Mouse (Mus musculus) R1 (cell line): Measurements from ENCODE around the gene Pdx1.

ENCODE experiments used
- DNase-seq: peaks from one replicate; pipeline ENCODE4 v3.0.0-alpha.2; 2018; ENCODE audit warnings: low read depth, low spot score

Pdx1 gene

GRCm38 (mm10) chr5:147277547-147277925 is 7.8 kb downstream of the Pdx1 start:
- peak; percentile 74 for DNase-seq

GRCm38 (mm10) chr5:147284365-147284764 is 14.6 kb downstream of the Pdx1 start:
- DNase-seq = peak; percentile 61

- DNase-seq = no peak
These were observed 22.2 kb downstream of the Pdx1 start for GRCm38 (mm10) chr5:147291764-147292505.

GRCm38 (mm10) chr5:147292506-147293120 is 22.9 kb downstream of the Pdx1 start:
- DNase-seq = no peak

- DNase-seq = peak; percentile 92
These were observed 23.6 kb downstream of the Pdx1 start for GRCm38 (mm10) chr5:147293127-147293910.

- peak; percentile 82 for DNase-seq
These were observed 24.4 kb downstream of the Pdx1 start for GRCm38 (mm10) chr5:147294121-147294520.

- DNase-seq = no peak
These were observed 27.5 kb downstream of the Pdx1 start for GRCm38 (mm10) chr5:147297249-147297648.

- DNase-seq = peak; percentile 93
These were observed 29.7 kb downstream of the Pdx1 start for GRCm38 (mm10) chr5:147299255-147300000.

GRCm38 (mm10) chr5:147300001-147300363 is 30.2 kb downstream of the Pdx1 start:
- peak; percentile 37 for DNase-seq

- DNase-seq = no peak
These were observed 31.4 kb downstream of the Pdx1 start for GRCm38 (mm10) chr5:147300917-147301780.

GRCm38 (mm10) chr5:147301781-147302070 is 32.0 kb downstream of the Pdx1 start:
- DNase-seq = no peak

GRCm38 (mm10) chr5:147302141-147302540 is 32.4 kb downstream of the Pdx1 start:
- DNase-seq = no peak

- no peak for DNase-seq
These were observed 33.1 kb downstream of the Pdx1 start for GRCm38 (mm10) chr5:147302746-147303400.

GRCm38 (mm10) chr5:147304276-147305155 is 34.8 kb downstream of the Pdx1 start:
- DNase-seq = peak; percentile 80

GRCm38 (mm10) chr5:147305166-147305565 is 35.4 kb downstream of the Pdx1 start:
- DNase-seq = no peak

- DNase-seq = peak; percentile 57
These were observed 36.3 kb downstream of the Pdx1 start for GRCm38 (mm10) chr5:147305856-147306637.

- peak; percentile 73 for DNase-seq
These were observed 37.1 kb downstream of the Pdx1 start, which contains the start of gene Cdx2 for GRCm38 (mm10) chr5:147306638-147307397. Gene Cdx2, minus strand, starts transcription at chr5:147307270.

GRCm38 (mm10) chr5:147307398-147307785 is 37.6 kb downstream of the Pdx1 start:
- no peak for DNase-seq
